Mouse (Mus musculus) stomach, embryonic 16.5 days (tissue): ENCODE results near the gene Olfr1015. TPM values are rescaled to one million over a fixed set of nuclear protein-coding genes. Genes with fewer than 3 reads are reported as not detected.

Source experiments
- polyA plus RNA-seq: library from polyadenylated mRNA; unstranded; fragments of >200 nt; fragmentation: Nextera tagmentation; extraction: Ambion mirVana; gene quantifications from 2 replicates; pipeline ENCODE4 v1.2.1, GENCODE M21; 2015

The Olfr1015 gene
- polyA plus RNA-seq, 1 experiment from 2014 or later = not detected

Other genes with a start within 250 kb of the Olfr1015 start
- gene Olfr996, start 202.8 kb upstream of the Olfr1015 start, polyA plus RNA-seq = not detected in 2 replicates
- not detected in 2 replicates for gene Olfr998, start 193.1 kb upstream of the Olfr1015 start, polyA plus RNA-seq
- not detected in 2 replicates for gene Olfr1000, start 170.1 kb upstream of the Olfr1015 start, polyA plus RNA-seq
- gene Olfr1002, start 131.3 kb upstream of the Olfr1015 start, polyA plus RNA-seq = not detected in 2 replicates
- gene Olfr154, start 117.6 kb upstream of the Olfr1015 start, polyA plus RNA-seq = not detected in 2 replicates
- not detected in 2 replicates for gene Olfr1006, start 103.2 kb upstream of the Olfr1015 start, polyA plus RNA-seq
- not detected in 2 replicates for gene Olfr1008, start 92.6 kb upstream of the Olfr1015 start, polyA plus RNA-seq
- not detected in 2 replicates for gene Olfr1009, start 66.6 kb upstream of the Olfr1015 start, polyA plus RNA-seq
- not detected in 2 replicates for gene Olfr1012, start 19.3 kb upstream of the Olfr1015 start, polyA plus RNA-seq
- gene Olfr1013, start 14.9 kb upstream of the Olfr1015 start, polyA plus RNA-seq = not detected in 2 replicates
- not detected in 2 replicates for gene Olfr1014, start 9.3 kb upstream of the Olfr1015 start, polyA plus RNA-seq
- gene Olfr1016, start 20.5 kb downstream of the Olfr1015 start, polyA plus RNA-seq = not detected in 2 replicates
- gene Olfr1018, start 36.5 kb downstream of the Olfr1015 start, polyA plus RNA-seq = not detected in 2 replicates
- gene Olfr1019, start 63.5 kb downstream of the Olfr1015 start, polyA plus RNA-seq = not detected in 2 replicates
- gene Olfr1020, start 65.0 kb downstream of the Olfr1015 start, polyA plus RNA-seq = not detected in 2 replicates
- gene Olfr1022, start 86.6 kb downstream of the Olfr1015 start, polyA plus RNA-seq = not detected in 2 replicates
- gene Olfr1023, start 103.6 kb downstream of the Olfr1015 start, polyA plus RNA-seq = not detected in 2 replicates
- gene Olfr1024, start 123.0 kb downstream of the Olfr1015 start, polyA plus RNA-seq = not detected in 2 replicates
- gene Olfr1025-ps1, start 133.2 kb downstream of the Olfr1015 start, polyA plus RNA-seq = not detected in 2 replicates
- not detected in 2 replicates for gene Olfr1026, start 139.5 kb downstream of the Olfr1015 start, polyA plus RNA-seq
- gene Olfr1028, start 168.4 kb downstream of the Olfr1015 start, polyA plus RNA-seq = not detected in 2 replicates
- gene Olfr1029, start 191.9 kb downstream of the Olfr1015 start, polyA plus RNA-seq = not detected in 2 replicates
- gene Olfr1030, start 197.3 kb downstream of the Olfr1015 start, polyA plus RNA-seq = not detected in 2 replicates
- not detected in 2 replicates for gene Olfr1031, start 208.3 kb downstream of the Olfr1015 start, polyA plus RNA-seq
- gene Olfr1032, start 223.5 kb downstream of the Olfr1015 start, polyA plus RNA-seq = not detected in 2 replicates
- gene Olfr1033, start 238.6 kb downstream of the Olfr1015 start, polyA plus RNA-seq = 4.9 and 5.4 TPM in 2 replicates